Mouse (Mus musculus): ENCODE results near the gene Ints3.

Ints3 gene

DNA sequence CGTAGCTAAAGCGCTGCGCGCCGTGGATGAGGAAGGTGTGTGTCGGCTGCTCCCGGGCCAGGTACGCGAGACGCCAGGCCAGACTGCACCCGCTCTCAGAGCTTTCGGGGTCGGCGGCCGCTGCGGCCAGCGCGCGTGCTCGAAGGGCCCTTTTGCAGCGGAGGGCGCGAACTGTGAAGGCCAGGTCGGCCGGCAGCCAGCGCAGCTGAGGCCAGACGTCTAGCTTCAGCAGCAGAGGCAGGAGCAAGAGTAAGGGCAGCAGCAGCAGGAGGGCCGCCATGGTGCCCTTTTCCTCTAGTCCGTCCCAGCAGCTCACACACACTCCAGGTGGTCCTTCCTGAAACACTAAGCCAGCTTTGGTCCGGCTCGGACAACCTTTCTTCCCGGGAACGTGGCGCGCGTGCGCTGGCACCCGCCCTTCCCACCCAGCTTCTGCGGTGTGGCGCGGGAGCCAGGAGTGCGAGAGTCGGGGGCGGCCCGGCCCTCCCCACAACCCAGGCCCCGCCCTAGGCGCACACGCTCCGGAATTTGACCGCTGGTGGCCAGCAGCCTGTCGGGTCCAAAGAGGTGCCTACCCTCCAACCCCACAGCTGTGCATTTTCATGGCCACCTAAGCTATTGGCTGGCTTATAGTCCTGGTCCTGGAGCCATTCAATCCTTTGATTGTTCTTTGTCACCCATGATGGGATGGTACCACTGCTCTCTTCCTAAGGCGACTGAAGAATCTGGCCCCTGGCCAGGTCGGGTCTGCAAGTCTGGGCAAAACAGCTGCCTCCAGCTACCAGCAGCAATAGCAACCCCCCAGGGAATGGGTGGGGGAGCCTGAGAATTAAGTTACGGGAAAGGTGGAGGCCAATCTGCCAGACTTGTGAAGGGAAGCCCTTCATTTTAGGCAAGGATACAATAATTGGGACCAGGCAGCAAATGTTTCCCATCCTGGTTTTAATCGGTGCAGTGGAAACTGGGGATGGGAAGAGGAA lies 43.6 kb downstream of the Ints3 start, which contains the start of gene Slc27a3:
Gene Slc27a3 (minus strand): TSS at position 428 of the 980 bp plus-strand sequence.
- WGBS: 2% methylated on average over 55 of the region's 55 CpGs

DNA sequence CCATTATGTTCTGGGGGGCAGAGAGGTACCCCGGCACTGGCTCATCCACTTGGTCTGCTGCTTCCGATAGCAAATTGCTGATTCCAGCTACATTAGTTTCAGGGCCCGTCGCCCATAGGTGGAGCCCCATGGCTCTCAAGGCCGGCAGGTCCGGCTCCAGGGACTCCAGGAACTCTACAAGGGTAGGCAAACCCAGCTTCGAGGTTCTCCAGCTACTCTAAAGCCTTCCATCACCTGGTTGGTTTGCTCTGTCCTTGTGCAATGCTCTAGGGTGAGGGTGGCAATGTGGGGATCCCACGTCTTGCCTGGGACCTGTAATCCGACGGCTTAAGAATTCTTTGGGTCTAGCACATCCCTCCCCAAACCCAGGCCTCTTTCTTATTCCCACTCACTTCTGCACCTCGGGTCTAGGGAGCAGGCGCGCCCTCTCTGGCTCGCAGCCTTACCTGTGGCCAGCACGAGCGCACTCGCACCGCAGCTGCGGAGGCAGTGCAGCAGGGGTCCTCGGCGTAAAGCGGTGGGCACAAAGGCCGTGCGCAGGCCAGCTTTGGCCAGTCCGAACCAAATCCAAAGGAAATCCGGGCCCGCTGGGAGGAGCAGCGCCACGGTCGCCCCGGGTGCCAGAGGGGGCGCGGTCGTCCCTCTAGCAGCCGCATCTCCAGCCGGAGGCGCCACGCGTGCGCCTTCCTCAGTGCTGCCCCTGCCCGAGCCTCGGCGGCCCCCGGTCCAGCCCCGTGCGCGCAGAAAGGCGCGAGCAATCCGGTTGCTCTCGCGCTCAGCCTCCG lies 44.5 kb downstream of the Ints3 start:
- 11% methylated on average over 53 of the region's 53 CpGs for WGBS

DNA sequence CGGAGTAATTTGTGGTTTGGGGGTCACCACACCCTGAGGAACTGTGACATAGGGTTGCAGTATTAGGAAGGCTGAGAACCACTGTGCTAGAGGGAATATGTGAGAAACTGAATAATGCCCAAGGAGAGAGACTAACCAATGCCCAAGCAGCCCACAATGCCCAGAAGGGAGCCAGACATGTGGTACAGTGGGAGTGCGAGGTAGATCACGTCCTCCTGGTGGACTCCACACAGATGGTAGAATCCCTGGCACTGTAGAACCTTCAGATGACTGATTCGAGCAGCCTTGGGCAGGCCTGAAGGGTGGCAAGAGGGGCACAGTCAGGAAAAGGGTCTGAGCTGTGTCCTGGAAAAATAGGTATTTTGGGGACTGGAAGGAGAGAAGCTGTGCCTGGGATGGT lies 45.2 kb downstream of the Ints3 start:
- WGBS: 74% methylated on average over 4 of the region's 4 CpGs

DNA sequence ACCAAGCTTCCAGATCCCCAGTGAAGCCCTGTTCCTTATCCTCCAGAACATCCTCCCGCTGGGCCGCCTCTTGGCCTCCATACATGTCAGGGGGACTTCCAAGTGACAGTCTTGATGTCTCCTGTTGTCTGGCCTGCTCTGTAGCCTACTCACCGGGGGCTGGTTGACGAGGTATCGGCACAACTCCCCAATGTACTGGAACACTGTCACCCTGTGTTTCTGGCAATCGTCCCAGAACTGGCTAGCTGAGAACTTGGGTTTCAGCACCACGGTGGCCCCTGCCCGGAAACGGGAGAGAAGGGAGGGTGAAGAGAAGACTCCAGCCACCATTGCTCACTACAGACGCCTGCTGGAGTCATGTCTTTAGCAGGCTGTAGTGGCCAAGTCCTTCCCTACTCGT lies 45.9 kb downstream of the Ints3 start:
- 40% methylated on average over 11 of the region's 11 CpGs for WGBS

DNA sequence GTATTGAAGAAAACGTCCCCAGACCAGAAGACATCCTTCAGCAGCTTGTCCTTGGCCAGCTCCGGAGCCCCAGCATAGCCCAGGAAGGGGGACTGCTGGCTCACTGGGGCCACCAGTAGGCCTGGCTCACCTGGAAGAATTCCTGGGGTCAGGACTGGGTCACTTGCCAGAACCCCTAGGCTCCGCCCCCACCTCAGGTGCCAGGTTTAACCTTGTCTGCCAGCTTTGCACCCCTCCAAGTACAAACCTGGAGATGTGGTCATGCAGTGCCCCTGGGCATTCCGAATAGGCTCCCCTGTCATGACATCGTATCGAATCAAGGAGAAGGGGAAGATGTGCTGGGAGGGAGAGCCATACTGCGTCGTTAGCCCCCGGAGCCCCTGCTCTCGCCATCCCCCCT lies 46.6 kb downstream of the Ints3 start:
- 94% methylated on average over 10 of the region's 10 CpGs for WGBS

DNA sequence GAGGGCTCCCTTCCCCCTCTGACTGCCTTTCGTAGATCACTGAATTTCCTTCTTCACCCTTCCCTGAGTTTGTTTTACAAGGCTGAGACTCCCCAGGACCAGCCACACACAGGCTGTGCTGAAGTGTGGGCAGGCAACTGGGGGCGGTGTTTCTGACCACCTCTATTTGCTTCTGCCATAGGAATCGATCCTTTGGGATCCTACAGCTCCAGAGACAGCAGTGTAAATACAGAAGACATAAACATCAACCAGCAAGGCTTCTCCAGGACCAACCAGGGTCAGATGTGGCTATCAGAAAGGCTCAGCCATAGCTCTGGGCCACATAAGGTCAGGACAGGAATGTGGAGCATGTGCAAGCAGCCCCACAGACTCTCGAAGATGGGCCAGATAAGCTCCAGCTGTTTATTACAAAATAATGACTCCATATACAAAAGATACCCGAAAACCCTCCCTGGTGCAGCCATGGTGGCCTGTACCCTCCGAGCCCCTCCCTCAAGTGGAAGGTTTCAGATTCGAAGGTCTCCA lies 48.5 kb downstream of the Ints3 start:
- 83% methylated on average over 7 of the region's 7 CpGs for whole genome bisulfite sequencing

DNA sequence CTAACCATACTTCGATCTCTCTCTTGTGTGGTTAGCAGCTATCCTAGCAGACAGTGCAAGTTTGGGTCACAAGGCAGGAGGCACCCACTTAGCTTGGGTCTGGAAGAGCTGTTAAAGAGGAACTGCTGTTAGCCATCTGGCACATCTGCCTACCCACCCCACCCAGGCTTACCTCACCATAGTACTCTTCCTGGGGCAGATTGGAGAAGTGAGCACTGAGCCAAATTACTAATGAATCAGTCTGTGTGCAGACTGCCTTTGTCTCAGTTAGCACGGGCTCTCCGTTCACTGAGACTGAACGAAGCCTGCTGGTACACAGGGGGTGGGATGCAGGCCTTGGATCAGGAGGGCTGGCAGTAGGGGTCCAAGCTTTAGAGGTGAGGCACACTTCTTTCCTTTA lies 49.7 kb downstream of the Ints3 start:
- 51% methylated on average over 4 of the region's 4 CpGs for WGBS

DNA sequence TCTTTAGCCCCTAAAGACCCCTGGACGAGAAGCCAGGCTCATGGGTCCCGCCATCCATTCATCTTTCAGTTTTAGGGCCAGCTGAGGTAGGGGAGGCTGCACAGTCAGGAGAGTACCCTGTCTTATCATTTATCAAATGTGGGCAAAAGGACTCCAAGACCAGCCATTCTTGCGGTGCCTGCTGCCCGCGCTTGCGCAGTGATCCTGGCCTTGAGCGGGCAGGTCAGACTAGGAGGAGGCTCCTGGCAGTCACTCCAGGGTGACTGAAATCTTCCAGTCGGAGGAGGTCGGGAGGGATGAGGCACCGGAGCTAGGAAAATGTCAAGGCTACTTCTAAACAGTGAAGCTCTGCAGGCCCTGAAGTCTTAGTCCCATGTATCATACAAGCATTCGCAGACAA lies 51.7 kb downstream of the Ints3 start:
- 87% methylated on average over 11 of the region's 11 CpGs for WGBS

DNA sequence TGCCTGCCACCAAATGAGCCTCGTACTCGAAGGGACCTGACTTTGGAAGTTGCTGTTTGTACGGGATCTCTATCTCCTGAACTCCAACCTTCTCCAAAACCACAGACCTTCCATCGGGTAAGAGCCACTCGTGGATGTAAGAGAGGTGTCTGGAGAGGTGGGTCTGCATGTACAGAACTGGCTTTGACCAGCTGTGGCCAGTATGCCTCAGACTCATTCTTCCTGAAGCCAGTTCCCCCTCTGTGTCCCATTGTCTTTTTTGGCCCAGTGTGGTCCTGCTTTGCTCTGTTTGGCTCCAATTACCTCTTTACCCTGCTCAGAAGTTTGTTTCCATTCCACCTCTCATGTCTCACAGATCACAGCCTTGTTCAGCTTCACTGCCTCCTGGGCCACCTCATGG lies 54.9 kb downstream of the Ints3 start:
- 88% methylated on average over 5 of the region's 5 CpGs for WGBS

DNA sequence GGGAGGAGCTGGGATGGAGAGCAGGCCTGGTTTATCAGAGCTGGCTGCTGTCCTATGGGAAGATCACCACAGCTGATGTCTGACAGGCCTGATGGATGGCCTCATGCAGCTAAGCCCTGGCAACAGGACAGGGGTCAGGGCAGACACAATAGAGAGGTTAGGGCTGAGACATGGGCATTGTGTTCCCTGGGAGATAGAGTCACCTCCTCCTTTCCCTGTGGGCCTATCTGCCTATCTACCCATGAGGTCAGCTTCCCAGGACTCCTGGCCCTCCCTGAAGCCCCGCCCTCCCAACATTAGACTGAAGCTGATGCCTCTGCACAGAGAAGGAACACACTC lies 57.2 kb downstream of the Ints3 start:
- 79% methylated on average over 1 of the region's 1 CpGs for WGBS

DNA sequence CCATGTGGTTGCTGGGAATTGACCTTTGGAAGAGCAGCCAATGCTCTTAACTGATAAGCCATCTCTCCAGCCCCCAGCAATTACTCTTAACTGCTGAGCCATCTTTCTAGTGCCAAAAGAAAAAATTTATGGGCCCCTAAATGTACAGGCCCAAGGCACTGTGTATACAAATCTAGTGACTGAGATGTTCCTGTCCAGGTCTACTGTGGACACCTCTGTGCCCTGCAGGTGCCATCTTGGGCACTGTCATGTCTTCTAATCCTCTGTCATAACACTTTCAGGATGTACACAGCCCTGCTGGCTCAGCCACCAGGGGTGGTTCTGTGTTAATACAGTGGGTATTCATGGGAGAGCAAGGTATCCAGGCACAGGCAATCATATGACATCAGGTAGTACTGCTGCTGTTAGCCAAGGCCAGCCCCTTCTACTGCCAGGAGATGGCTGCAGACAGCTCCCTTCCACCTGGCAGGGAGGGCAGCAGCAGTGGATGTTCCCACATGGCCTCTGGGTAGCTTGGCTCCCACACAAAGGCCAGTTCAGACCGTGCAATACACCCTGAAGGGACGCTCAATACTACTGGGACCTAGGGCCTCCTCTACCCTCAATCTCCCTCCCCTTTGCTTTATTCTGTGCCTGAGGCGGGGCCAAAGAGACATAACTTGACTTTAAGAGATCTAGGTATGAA lies 57.7 kb downstream of the Ints3 start:
- 69% methylated on average over 3 of the region's 3 CpGs for WGBS

DNA sequence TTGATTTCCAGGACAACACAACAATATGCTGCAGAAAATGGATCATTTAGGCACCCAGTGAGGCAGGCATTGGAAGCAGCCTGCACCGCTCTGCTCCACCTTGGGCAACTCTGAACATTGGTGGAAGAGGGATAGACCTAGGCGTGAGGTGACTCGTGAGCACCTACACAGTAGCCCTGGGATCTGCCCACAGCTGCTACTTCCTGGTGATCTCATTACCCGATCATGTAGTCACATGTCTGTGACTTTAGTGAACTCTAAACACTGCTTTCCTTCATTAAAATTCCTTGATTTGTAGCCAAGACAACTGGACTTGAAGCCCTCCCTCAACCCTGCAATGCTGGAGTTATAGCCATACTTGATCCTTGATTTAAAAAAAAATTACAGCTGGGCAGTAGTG lies 59.1 kb downstream of the Ints3 start:
- 79% methylated on average over 4 of the region's 4 CpGs for WGBS

DNA sequence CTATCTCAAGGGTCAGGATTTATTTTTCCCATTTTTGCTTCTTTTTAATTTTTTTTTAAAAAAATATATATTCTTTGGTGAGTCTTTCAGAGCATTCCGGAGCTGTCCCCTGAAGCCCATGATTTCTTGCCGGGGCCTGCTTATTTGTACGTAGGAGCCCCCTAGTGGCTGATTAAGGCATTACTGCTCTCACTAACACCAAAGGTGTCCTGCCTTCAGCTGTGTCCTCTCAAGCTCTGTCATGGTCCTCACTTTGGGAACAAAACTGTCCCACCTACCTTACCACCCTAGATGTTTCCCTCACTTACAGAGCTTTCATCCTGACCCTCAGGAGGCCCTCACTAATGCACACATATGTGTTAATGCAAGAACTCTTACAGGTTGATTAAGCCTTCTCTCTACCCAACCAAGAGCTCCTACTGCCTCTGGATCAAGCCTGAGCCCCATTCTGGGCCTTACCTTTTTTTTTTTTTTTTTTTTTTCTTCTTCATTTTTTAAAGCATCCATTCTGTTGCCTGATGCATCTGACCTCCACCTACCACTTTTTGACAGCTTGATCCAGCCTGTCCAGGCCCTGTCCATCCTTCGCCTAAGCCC lies 59.9 kb downstream of the Ints3 start:
- WGBS: 25% methylated on average over 4 of the region's 4 CpGs

DNA sequence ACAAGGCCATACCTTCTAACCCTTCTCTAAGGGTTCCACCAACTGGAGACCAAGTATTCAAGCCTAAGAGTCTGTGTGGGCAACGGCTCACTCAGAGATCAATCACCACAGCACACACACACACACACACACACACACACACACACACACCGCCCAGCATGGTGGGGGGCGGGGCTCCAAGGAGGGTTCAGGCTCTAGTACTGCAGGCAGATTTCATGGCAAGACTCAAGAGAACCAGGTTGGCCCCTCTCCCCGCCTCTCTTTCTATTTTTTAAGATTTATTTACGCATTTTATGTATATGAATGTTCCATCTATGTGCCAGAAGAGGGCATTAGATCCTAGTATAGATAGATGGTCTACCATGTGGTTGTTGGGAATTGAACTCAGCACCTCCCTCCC lies 60.6 kb downstream of the Ints3 start:
- 60% methylated on average over 5 of the region's 5 CpGs for WGBS

DNA sequence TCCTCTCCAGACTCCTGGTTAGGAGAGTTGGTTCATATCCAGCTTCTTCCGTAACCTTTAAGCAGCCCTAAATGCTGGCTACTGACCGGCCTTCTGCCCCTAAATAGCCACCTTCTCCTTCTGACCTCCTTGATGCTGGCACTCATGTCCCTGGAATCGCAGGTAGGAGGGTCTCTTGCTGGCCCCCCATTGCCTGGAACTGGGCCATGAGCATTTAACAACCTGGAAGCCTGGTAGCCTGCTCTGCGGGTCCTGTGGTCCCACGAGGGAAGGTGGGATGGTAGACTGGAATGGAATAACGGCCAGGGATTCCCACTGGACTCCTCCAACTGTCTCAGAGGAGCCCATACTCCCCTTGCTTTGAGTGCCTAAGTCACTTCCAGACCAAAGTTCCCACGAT lies 61.6 kb downstream of the Ints3 start:
- 88% methylated on average over 7 of the region's 7 CpGs for WGBS

DNA sequence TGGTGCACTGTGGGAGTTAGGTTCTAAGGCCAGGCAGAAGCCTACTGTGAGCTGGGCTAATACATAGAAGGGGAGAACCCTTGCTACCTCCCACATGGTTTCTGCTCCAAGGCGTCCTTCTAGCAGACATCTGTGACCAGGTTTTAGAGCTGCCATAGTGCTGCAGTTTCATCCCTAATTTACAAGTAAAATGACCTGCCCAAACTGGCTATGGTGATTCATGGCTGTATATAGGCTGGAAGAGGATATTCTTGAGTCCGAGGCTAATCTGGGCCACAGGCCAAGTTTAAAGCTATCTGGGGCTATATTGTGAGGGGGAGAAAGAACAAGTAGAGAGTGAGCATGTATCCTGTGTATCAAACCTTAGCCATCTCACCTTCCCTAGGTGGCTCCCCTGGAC lies 64.4 kb downstream of the Ints3 start:
- 13% methylated on average over 2 of the region's 2 CpGs for WGBS

DNA sequence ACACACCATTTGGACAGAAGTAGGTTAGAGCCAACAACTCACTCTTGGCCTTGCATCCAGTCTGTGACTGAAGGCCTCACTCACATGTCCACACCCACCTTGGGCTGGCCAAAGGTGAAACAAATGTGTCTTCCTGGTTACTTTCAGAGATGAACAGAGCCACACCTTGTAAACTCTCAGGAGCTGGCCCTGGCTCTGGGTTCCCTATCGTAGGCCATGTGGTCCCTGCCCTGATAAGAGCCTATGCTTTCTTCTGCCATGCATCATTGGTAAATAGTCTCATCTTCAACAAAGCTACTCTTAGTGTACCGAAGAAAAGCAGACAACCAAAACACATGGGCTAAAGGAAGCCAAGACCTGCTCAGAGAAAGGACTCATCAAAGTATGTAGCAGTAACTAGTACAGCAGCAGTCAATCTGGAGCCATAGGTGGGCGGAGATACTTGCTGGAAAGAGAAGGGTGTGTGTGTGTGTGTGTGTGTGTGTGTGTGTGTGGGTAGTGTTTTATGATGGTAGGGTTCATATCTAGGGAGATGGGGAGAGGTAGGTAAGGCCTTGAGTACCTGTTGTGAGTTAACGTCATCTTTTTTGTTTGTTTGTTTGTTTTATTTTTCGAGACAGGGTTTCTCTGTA lies 66.3 kb downstream of the Ints3 start:
- WGBS: 82% methylated on average over 5 of the region's 5 CpGs

DNA sequence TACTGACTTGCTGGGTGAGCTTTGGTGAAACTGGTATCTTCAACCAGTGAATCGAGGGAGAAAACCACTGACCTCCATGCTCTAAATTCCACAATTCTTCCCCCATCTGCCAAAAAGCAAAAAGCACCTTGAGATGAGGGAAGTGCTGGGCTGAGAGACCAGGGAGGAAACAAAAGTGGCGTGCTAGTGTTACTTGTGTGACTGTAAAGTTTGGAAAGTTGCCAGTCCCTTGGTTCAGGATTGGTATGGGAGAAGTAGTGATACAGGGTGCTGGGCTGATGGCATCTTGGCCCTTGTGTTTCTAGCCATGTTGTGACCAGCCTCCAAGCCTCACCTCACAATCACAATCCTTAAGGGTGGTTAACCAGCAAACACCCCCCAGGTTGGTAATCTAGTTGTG lies 71.1 kb downstream of the Ints3 start:
- WGBS: 66% methylated on average over 2 of the region's 2 CpGs

DNA sequence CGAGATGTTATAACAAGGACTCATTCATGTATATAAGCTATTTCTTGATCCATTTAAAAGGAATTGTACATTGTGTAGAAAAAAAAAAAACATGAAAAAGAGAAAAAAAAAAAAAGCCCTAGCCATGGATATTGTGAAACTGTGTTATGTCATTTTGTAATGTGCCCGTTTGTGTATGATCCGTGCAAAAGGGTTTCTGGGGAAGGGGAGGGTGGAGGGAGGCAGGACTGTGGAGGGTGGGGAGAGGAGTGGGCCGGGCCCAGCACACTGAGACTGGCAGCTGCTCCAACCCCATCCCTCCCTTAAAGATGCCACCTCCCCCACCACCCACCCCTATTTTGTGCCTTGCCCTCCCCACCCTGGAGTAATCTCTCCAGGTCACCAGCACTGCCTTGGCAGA lies 71.9 kb downstream of the Ints3 start:
- 73% methylated on average over 4 of the region's 4 CpGs for WGBS

DNA sequence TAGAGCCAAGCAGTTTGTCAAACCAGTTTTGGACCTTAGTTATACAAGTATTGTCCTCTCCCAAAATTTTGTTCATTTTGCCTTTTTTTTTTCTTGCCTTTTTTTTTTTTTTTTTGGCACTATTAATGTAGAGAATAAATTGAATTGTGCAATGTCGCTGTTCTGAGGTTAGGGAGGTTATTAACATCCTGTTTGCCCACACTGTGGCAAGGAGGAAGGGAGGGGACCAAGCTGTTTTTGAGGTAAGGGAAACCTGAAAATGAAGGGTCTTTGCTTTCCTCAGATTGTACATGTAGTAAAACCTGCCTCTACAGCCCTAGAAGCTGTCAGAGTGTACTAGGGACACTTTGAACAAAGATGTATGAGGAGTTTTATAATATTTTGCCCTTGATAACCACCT lies 74.2 kb downstream of the Ints3 start:
- WGBS: 67% methylated on average over 1 of the region's 1 CpGs

DNA sequence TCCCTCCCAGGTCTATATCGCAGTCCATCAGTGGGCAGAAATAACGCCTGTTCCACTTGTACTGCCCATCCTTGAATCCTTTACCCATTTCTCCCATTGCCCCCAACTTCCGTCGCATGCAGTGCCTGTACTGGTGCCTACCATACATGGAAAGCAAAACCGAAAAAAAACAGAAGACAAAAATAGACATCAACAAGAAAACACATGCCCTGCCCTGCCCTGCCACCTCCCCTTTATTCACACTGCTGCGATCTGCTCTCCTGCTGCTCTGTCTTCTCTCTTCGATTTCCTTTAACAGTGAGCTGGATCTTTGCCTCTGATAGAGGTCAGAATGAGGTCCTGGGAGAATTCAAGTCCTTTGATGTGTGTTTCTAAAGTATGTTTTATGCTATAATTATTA lies 75.5 kb downstream of the Ints3 start:
- 77% methylated on average over 7 of the region's 7 CpGs for WGBS

Measured in cerebral cortex, adult 2 months (tissue).